Mouse (Mus musculus) CH12.LX (cell line): ENCODE data around the gene Cables2. TPM values are rescaled to one million over a fixed set of nuclear protein-coding genes. Genes with fewer than 3 reads are reported as not detected.
A peak's percentile ranks its signal among the peaks of the same experiment; 100 is the strongest.

Experiments used
- DNase-seq: peaks from one replicate; pipeline ENCODE4 v3.0.0-alpha.2; 2013; ENCODE audit errors: extremely low read depth
- H3K27ac ChIP-seq: 2 replicates; pipeline ENCODE4 v1.5.1; 2012; ENCODE audit warnings: low read depth, mild to moderate bottlenecking, control low read depth, moderate library complexity; ENCODE audit not compliant: insufficient read depth
- H3K27me3 ChIP-seq: replicated peaks from 2 replicates; pipeline ENCODE3; 2012; ENCODE audit warnings: inconsistent platforms
- H3K36me3 ChIP-seq, 2 experiments: replicated peaks in 1 of 2; 2 replicates each; pipeline versions ENCODE3 to v1.6.1; 2012; ENCODE audit warnings: inconsistent platforms in 1 of 2, low read length in 1 of 2, mild to moderate bottlenecking in 1 of 2, mixed read lengths in 1 of 2, moderate library complexity in 1 of 2; ENCODE audit not compliant: control insufficient read depth in 1 of 2, insufficient read depth in 1 of 2
- H3K4me1 ChIP-seq, 2 experiments: 2 replicates each; pipeline ENCODE4 v1.6.1; 2012; ENCODE audit warnings: inconsistent platforms in 1 of 2, moderate library complexity in 1 of 2; ENCODE audit not compliant: insufficient read depth in 2 of 2, control insufficient read depth in 1 of 2
- H3K4me2 ChIP-seq: 2 replicates; pipeline ENCODE4 v1.6.1; 2012; ENCODE audit warnings: low read depth, mild to moderate bottlenecking, control low read depth; ENCODE audit not compliant: poor library complexity, insufficient read depth, severe bottlenecking
- H3K4me3 ChIP-seq, 3 experiments: fragments of 150-350 bp in 1 of 3; sonication (generic) in 1 of 3; replicated peaks in 1 of 3; 2 replicates each; pipeline versions ENCODE3 to v1.5.1; 2011 to 2012; ENCODE audit warnings: low read depth in 2 of 3, low read length in 2 of 3, mild to moderate bottlenecking in 2 of 3, moderate library complexity in 2 of 3, control low read depth in 1 of 3, improper control_type of control experiment in 1 of 3, inconsistent platforms in 1 of 3, mixed read lengths in 1 of 3; ENCODE audit not compliant: poor library complexity in 1 of 3
- H3K79me2 ChIP-seq: replicated peaks from 2 replicates; pipeline ENCODE4 v1.6.1; 2012; ENCODE audit warnings: mild to moderate bottlenecking, moderate library complexity; ENCODE audit not compliant: control insufficient read depth, poor library complexity, insufficient read depth, severe bottlenecking; ENCODE audit errors: extremely low read depth
- H3K9ac ChIP-seq: 2 replicates; pipeline ENCODE4 v1.6.1; 2012; ENCODE audit warnings: low read depth, mild to moderate bottlenecking, control low read depth, moderate library complexity; ENCODE audit not compliant: insufficient read depth
- H3K9me3 ChIP-seq: replicated peaks from 2 replicates; pipeline ENCODE3; 2012; ENCODE audit warnings: low read length, inconsistent platforms, mixed read lengths
- BHLHE40 ChIP-seq: IDR thresholded peaks from 2 replicates; pipeline ENCODE4 v1.6.1; 2011; ENCODE audit warnings: mild to moderate bottlenecking, low read depth, low read length, improper control_type of control experiment
- CHD1 ChIP-seq: IDR thresholded peaks from 2 replicates; pipeline ENCODE4 v1.6.1; 2012; ENCODE audit warnings: low read depth, low read length, improper control_type of control experiment, inconsistent platforms
- CHD2 ChIP-seq: IDR thresholded peaks from 2 replicates; pipeline ENCODE4 v1.6.1; 2011; ENCODE audit warnings: low read length, improper control_type of control experiment
- CTCF ChIP-seq, 2 experiments: IDR thresholded peaks in 1 of 2; conservative IDR thresholded peaks in 1 of 2; 2 replicates each; pipeline ENCODE4 v1.5.1; 2011 to 2012; ENCODE audit warnings: low read depth in 2 of 2, low read length in 2 of 2, improper control_type of control experiment in 1 of 2, inconsistent platforms in 1 of 2, mild to moderate bottlenecking in 1 of 2, moderate library complexity in 1 of 2
- E2F4 ChIP-seq: IDR thresholded peaks from 2 replicates; pipeline ENCODE4 v1.6.1; 2011; ENCODE audit warnings: low read depth, low read length, improper control_type of control experiment; ENCODE audit not compliant: insufficient replicate concordance
- ELF1 ChIP-seq: IDR thresholded peaks from 2 replicates; pipeline ENCODE4 v1.6.1; 2014; ENCODE audit warnings: low read depth, mild to moderate bottlenecking, inconsistent platforms, low read length, improper control_type of control experiment
- ETS1 ChIP-seq: conservative IDR thresholded peaks from 2 replicates; pipeline ENCODE4 v1.6.1; 2012; ENCODE audit warnings: low read depth, mild to moderate bottlenecking, inconsistent platforms, low read length, improper control_type of control experiment, moderate library complexity
- GABPA ChIP-seq: IDR thresholded peaks from 2 replicates; pipeline ENCODE4 v1.6.1; 2012; ENCODE audit warnings: low read depth, low read length, improper control_type of control experiment, inconsistent platforms; ENCODE audit not compliant: insufficient replicate concordance
- HCFC1 ChIP-seq: IDR thresholded peaks from 2 replicates; pipeline ENCODE4 v1.6.1; 2012; ENCODE audit warnings: low read depth, mild to moderate bottlenecking, inconsistent platforms, low read length, improper control_type of control experiment
- IRF4 ChIP-seq: IDR thresholded peaks from 2 replicates; pipeline ENCODE4 v1.6.1; 2014; ENCODE audit warnings: low read depth, mild to moderate bottlenecking, inconsistent platforms, low read length, improper control_type of control experiment
- JUN ChIP-seq: IDR thresholded peaks from 2 replicates; pipeline ENCODE4 v1.6.1; 2011; ENCODE audit warnings: low read depth, mild to moderate bottlenecking, low read length, improper control_type of control experiment, moderate library complexity; ENCODE audit not compliant: insufficient read depth
- JUND ChIP-seq: conservative IDR thresholded peaks from 2 replicates; pipeline ENCODE4 v1.6.1; 2011; ENCODE audit warnings: low read depth, low read length, improper control_type of control experiment
- KAT2A ChIP-seq: IDR thresholded peaks from 2 replicates; pipeline ENCODE4 v1.6.1; 2012; ENCODE audit warnings: low read length, improper control_type of control experiment, inconsistent platforms; ENCODE audit not compliant: insufficient replicate concordance
- MAFK ChIP-seq: IDR thresholded peaks from 2 replicates; pipeline ENCODE4 v1.6.1; 2011; ENCODE audit warnings: low read length, improper control_type of control experiment; ENCODE audit not compliant: insufficient replicate concordance
- MAX ChIP-seq: IDR thresholded peaks from 2 replicates; pipeline ENCODE4 v1.6.1; 2011; ENCODE audit warnings: low read length, improper control_type of control experiment
- MAZ ChIP-seq: IDR thresholded peaks from 2 replicates; pipeline ENCODE4 v1.6.1; 2012; ENCODE audit warnings: low read depth, mild to moderate bottlenecking, inconsistent platforms, low read length, improper control_type of control experiment, moderate library complexity
- MEF2A ChIP-seq: IDR thresholded peaks from 2 replicates; pipeline ENCODE4 v1.6.1; 2014; ENCODE audit warnings: low read depth, mild to moderate bottlenecking, inconsistent platforms, low read length, improper control_type of control experiment, borderline replicate concordance
- MXI1 ChIP-seq: IDR thresholded peaks from 2 replicates; pipeline ENCODE4 v1.6.1; 2011; ENCODE audit warnings: mild to moderate bottlenecking, low read depth, low read length, improper control_type of control experiment
- MYC ChIP-seq: IDR thresholded peaks from 2 replicates; pipeline ENCODE4 v1.6.1; 2011; ENCODE audit warnings: low read depth, mild to moderate bottlenecking, improper control_type of control experiment, low read length
- NELFE ChIP-seq: IDR thresholded peaks from 2 replicates; pipeline ENCODE4 v1.6.1; 2011; ENCODE audit warnings: low read depth, low read length, improper control_type of control experiment
- NRF1 ChIP-seq: IDR thresholded peaks from 2 replicates; pipeline ENCODE4 v1.6.1; 2014; ENCODE audit warnings: low read depth, mild to moderate bottlenecking, inconsistent platforms, low read length, improper control_type of control experiment, moderate library complexity
- PAX5 ChIP-seq: IDR thresholded peaks from 2 replicates; pipeline ENCODE4 v1.6.1; 2012; ENCODE audit warnings: low read length, inconsistent platforms, mixed read lengths
- POLR2A ChIP-seq: IDR thresholded peaks from 2 replicates; pipeline ENCODE4 v1.6.1; 2011; ENCODE audit warnings: low read depth, mild to moderate bottlenecking, improper control_type of control experiment, low read length
- POLR2AphosphoS2 ChIP-seq: IDR thresholded peaks from 2 replicates; pipeline ENCODE4 v1.6.1; 2011; ENCODE audit warnings: low read depth, low read length, improper control_type of control experiment
- RAD21 ChIP-seq: IDR thresholded peaks from 2 replicates; pipeline ENCODE4 v1.6.1; 2011; ENCODE audit warnings: low read depth, mild to moderate bottlenecking, low read length, improper control_type of control experiment, moderate library complexity
- RCOR1 ChIP-seq: conservative IDR thresholded peaks from 2 replicates; pipeline ENCODE4 v1.6.1; 2012; ENCODE audit warnings: low read depth, mild to moderate bottlenecking, inconsistent platforms, low read length, improper control_type of control experiment
- SIN3A ChIP-seq: IDR thresholded peaks from 2 replicates; pipeline ENCODE4 v1.6.1; 2012; ENCODE audit warnings: low read length, improper control_type of control experiment, inconsistent platforms
- SMC3 ChIP-seq: IDR thresholded peaks from 2 replicates; pipeline ENCODE4 v1.6.1; 2011; ENCODE audit warnings: low read depth, low read length, improper control_type of control experiment
- TBP ChIP-seq: conservative IDR thresholded peaks from 2 replicates; pipeline ENCODE4 v1.6.1; 2011; ENCODE audit warnings: low read depth, low read length, improper control_type of control experiment
- TCF12 ChIP-seq: IDR thresholded peaks from 2 replicates; pipeline ENCODE4 v1.6.1; 2014; ENCODE audit warnings: low read depth, mild to moderate bottlenecking, inconsistent platforms, low read length, improper control_type of control experiment
- USF1 ChIP-seq: IDR thresholded peaks from 2 replicates; pipeline ENCODE4 v1.6.1; 2014; ENCODE audit warnings: low read depth, mild to moderate bottlenecking, inconsistent platforms, low read length, improper control_type of control experiment
- USF2 ChIP-seq: conservative IDR thresholded peaks from 2 replicates; pipeline ENCODE4 v1.6.1; 2011; ENCODE audit warnings: low read depth, low read length, improper control_type of control experiment
- ZC3H11A ChIP-seq: IDR thresholded peaks from 2 replicates; pipeline ENCODE4 v1.6.1; 2012; ENCODE audit warnings: low read depth, mild to moderate bottlenecking, inconsistent platforms, low read length, improper control_type of control experiment
- ZKSCAN1 ChIP-seq: IDR thresholded peaks from 2 replicates; pipeline ENCODE4 v1.6.1; 2012; ENCODE audit warnings: low read depth, inconsistent platforms, low read length, improper control_type of control experiment, borderline replicate concordance
- ZMIZ1 ChIP-seq: IDR thresholded peaks from 2 replicates; pipeline ENCODE4 v1.6.1; 2012; ENCODE audit warnings: low read depth, mild to moderate bottlenecking, inconsistent platforms, low read length, improper control_type of control experiment
- ZNF384 ChIP-seq: IDR thresholded peaks from 2 replicates; pipeline ENCODE4 v1.6.1; 2012; ENCODE audit warnings: low read depth, low read length, improper control_type of control experiment, inconsistent platforms
- dilution Hi-C: fragments of 300-500 bp; cut with MboI; formaldehyde crosslinking; loops from 2 replicates; pipeline ENCODE4 v1.14.3; 2020; ENCODE audit warnings: low sequenced_read_pairs; ENCODE audit not compliant: extremely low pct_unique_long_range_greater_than_20kb, extremely low pct_ligation_motif_present
- in situ Hi-C: fragments of 300-500 bp; cut with MboI; formaldehyde crosslinking; loops from 3 replicates; pipeline ENCODE4 v1.14.3; 2019; ENCODE audit warnings: low sequenced_read_pairs, low pct_ligation_motif_present, low pct_unique_long_range_greater_than_20kb, mixed read lengths
- polyA plus RNA-seq: library from polyadenylated mRNA; unstranded; fragments of >175 nt; gene quantifications from 2 replicates; pipeline ENCODE4 v1.2.1, GENCODE M21; 2012; ENCODE audit warnings: low read depth; ENCODE audit not compliant: insufficient read length
- total RNA-seq, 2 experiments: library from RNA; depleted of rRNA; stranded (reverse); fragments of 300-350 nt in 1 of 2; fragments of >200 nt in 1 of 2; gene quantifications; 2 replicates each; pipeline ENCODE4 v1.2.3; 2012 to 2014

The Cables2 gene
- total and polyA plus RNA-seq, 3 experiments = 13.0 to 29.9 (median 17.2) TPM

- peak within 1 kb of the TSS; percentile 88 for H3K9ac ChIP-seq
- H3K79me2 ChIP-seq = peaks cover 14% of the 10 kb centered on the region
- in situ Hi-C loops (loop anchor here (10.0 kb wide), 1 partner anchor 342 kb away; no protein-coding TSS in a partner anchor), dilution Hi-C loops (no loop called here)
- peaks cover 0 to 24% of the 10 kb centered on the region in 2 experiments; a peak in 3 of 4 replicates for H3K4me1 ChIP-seq
- no peaks in the 10 kb centered on the region for H3K27me3 ChIP-seq
- H3K27ac ChIP-seq = peak within 1 kb of the TSS; percentile 29
- H3K9me3 ChIP-seq = no peaks in the 10 kb centered on the region
- H3K4me3 ChIP-seq = peak within 1 kb of the TSS; percentile 77 to 96 (median 91)
- peak within 1 kb of the TSS; percentile 72 for H3K4me2 ChIP-seq
- H3K36me3 ChIP-seq = peaks cover 38 to 50% of the 10 kb centered on the region in 2 experiments
- DNase-seq = peak; percentile 100
- TF ChIP-seq E2F4 (no peak), CTCF (conservative IDR thresholded peaks at IDR 0.05 in 1 of 2, IDR thresholded peaks at IDR 0.05 in 1 of 2; ENCODE audit: low read depth in 2 of 2, low read length in 2 of 2) (no peak), MAZ (0 out of 2 replicates have a peak, but pooled peaks have one; percentile 14), PAX5 (no peak), SMC3 (no peak), USF2 (no peak), MAFK (no peak), RAD21 (no peak), ETS1 (no peak), NELFE (peak; percentile 96), BHLHE40 (peak; percentile 98), ZC3H11A (no peak), TCF12 (peak; percentile 99), RCOR1 (peak; percentile 76), HCFC1 (peak; percentile 96), POLR2AphosphoS2 (peak; percentile 88), MAX (peak; percentile 82), ZMIZ1 (peak; percentile 96), POLR2A (peak; percentile 95), SIN3A (peak; percentile 82; the same call in 1 of the 2 replicates), CHD1 (no peak), KAT2A (peak; percentile 99), JUND (no peak), MYC (peak; percentile 84; the same call in 1 of the 2 replicates), CHD2 (peak; percentile 99), MXI1 (peak; percentile 78; the same call in 1 of the 2 replicates), JUN (no peak), ELF1 (peak; percentile 96), ZNF384 (no peak), USF1 (no peak), IRF4 (peak; percentile 60; the same call in 1 of the 2 replicates), MEF2A (peak; percentile 51; the same call in 1 of the 2 replicates), NRF1 (peak; percentile 59), ZKSCAN1 (no peak), TBP (peak; percentile 98), GABPA (peak; percentile 50; the same call in 1 of the 2 replicates)
- TF ChIP-seq, all 38 proteins: peak for 21
Observed at GRCm38 (mm10) chr2:180257001-180257521, 16.2 kb downstream of the Cables2 start, which contains the start of gene Rps21. Gene Rps21 (plus strand): TSS chr2:180257377.
